Mouse (Mus musculus) liver, embryonic 13.5 days (tissue): ENCODE data around the gene Mob3b. TPM values are rescaled to one million over a fixed set of nuclear protein-coding genes. Genes with fewer than 3 reads are reported as not detected.
A peak's percentile ranks its signal among the peaks of the same experiment; 100 is the strongest.

ENCODE experiments used
- ATAC-seq: fragments of 200-750 bp; cut with Nextera tagmentation; 2 replicates; pipeline ENCODE4 v1.8.0; 2017; ENCODE audit warnings: low read depth, mild to moderate bottlenecking, moderate number of reproducible peaks, moderate library complexity
- DNase-seq: peaks from one replicate; pipeline ENCODE4 v3.0.0; 2022
- H3K27ac ChIP-seq: fragments of 300-500 bp; sonication (generic); 2 replicates; pipeline ENCODE4 v1.5.1; 2015; ENCODE audit warnings: moderate library complexity, mild to moderate bottlenecking, inconsistent platforms
- H3K27me3 ChIP-seq: fragments of 300-500 bp; sonication (generic); 2 replicates; pipeline ENCODE4 v1.6.1; 2015; ENCODE audit warnings: mild to moderate bottlenecking, inconsistent platforms
- H3K36me3 ChIP-seq: fragments of 300-500 bp; sonication (generic); 2 replicates; pipeline ENCODE4 v1.6.1; 2015; ENCODE audit warnings: mild to moderate bottlenecking, inconsistent platforms
- H3K4me1 ChIP-seq: fragments of 300-500 bp; sonication (generic); replicated peaks from 2 replicates; pipeline ENCODE4 v1.6.1; 2015; ENCODE audit warnings: inconsistent platforms
- H3K4me2 ChIP-seq: fragments of 300-500 bp; sonication (generic); 2 replicates; pipeline ENCODE4 v1.6.1; 2015; ENCODE audit warnings: inconsistent platforms, mild to moderate bottlenecking, moderate library complexity
- H3K4me3 ChIP-seq: fragments of 300-500 bp; sonication (generic); replicated peaks from 2 replicates; pipeline ENCODE4 v1.5.1; 2015; ENCODE audit warnings: mild to moderate bottlenecking, inconsistent platforms
- H3K9ac ChIP-seq: fragments of 300-500 bp; sonication (generic); 2 replicates; pipeline ENCODE4 v1.6.1; 2015; ENCODE audit warnings: mild to moderate bottlenecking, inconsistent platforms
- H3K9me3 ChIP-seq: fragments of 300-500 bp; sonication (generic); replicated peaks from 2 replicates; pipeline ENCODE4 v1.6.1; 2016; ENCODE audit warnings: inconsistent platforms
- WGBS: fragments of 180-500 bp; shearing (Covaris S2); methylation state at CpG from one replicate; pipeline ENCODE4 v1.1.7; 2015; ENCODE audit not compliant: insufficient replicate concordance; 5-methylcytosine and 5-hydroxymethylcytosine counted together
- polyA plus RNA-seq: library from polyadenylated mRNA; unstranded; fragments of >200 nt; fragmentation: Nextera tagmentation; extraction: Ambion mirVana; gene quantifications from 2 replicates; pipeline ENCODE4 v1.2.1, GENCODE M21; 2015

Mob3b gene
- polyA plus RNA-seq, 1 experiment from 2014 or later, result 4.2 TPM

DNA sequence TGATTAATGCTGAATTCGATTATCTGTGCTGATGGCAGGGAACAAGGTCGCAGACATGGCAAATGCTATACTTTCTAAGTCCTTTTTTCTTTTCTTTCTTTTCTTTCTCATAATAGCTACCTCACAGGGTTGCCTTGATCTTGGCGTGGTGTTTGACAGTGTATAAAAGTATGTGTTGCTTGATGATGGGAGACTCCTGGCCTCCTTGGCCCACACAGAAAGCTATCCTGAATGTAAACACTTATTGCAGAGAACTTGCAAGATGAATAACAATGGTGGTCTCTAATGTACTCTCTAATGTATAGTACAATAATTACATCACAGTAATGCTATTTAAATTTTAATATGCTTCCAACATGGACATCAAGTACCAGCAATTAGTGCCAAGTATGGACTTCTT, 96.9 kb downstream of the Mob3b start:
- WGBS, result 66% methylated on average over 3 of the region's 3 CpGs
- no peak for DNase-seq
- Histone ChIP-seq H3K27me3 (no peaks in the 10 kb centered on the region), H3K9ac (no peak overlapping the region), H3K4me2 (no peak overlapping the region), H3K9me3 (no peaks in the 10 kb centered on the region), H3K4me3 (no peak overlapping the region), H3K4me1 (no peaks in the 10 kb centered on the region), H3K36me3 (no peaks in the 10 kb centered on the region), H3K27ac (no peak overlapping the region)
- ATAC-seq, result no peak

DNA sequence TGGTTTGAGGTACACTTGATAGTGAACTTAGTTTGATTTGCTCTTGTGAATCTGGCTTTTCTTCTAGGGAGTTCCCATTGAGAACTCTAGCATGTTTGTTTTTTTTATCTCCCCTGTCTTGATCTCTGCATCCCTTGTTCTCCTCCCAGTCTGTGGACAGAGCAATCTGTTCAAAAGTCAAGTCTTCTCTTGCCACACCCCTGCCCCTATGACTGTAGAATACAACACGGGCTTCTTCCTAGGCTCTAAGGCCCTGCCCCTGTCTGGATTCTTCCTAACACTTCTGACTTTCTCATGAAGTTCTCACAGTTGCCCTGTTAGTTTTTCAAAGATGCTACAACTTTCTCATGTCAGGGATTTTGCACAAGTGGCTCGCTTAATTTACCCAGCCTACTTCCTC, 102.9 kb downstream of the Mob3b start:
- no peak for DNase-seq
- Histone ChIP-seq H3K9me3 (no peaks in the 10 kb centered on the region), H3K4me2 (no peak overlapping the region), H3K9ac (no peak overlapping the region), H3K27ac (no peak overlapping the region), H3K4me3 (no peak overlapping the region), H3K36me3 (no peaks in the 10 kb centered on the region), H3K4me1 (peaks cover 10% of the 10 kb centered on the region), H3K27me3 (no peaks in the 10 kb centered on the region)
- ATAC-seq, result no peak
- 60% methylated on average over 2 of the region's 2 CpGs for WGBS

DNA sequence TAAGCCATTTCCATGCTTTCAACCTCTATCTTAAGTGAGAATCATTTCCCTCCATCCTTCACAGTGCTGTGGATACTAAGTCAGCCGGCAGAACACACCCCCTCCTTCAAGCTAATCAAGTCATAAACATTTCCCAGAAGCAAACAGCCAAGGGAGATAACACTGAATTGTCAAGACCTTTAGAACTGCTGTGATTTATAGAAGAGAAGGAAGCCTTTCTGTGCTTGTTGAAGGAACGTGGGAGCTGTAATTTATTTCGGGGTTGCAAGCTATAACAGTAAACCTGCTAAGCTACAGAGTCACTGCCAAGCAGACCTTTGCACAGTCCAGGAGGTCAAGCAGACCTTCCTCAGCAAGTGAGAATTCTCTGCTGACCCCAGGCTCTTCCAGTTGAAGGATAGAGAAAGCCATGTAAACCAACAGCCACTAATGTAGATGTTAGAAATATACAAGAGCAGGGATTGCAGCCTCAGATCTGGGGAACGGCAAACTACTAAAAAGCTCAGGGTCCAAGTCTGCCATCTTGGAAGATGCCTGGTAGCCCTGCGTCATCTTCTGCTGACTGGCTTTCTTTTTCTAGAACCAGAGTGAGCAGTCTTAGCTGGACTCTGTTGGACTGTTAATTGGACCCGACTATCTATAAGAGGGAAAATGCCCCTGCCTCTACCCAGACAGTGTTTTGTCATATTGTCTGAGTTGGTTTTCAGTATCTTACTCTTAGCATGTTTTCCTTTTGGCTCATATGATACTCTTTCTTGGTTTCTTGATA, 104.9 kb downstream of the Mob3b start:
- H3K4me2 ChIP-seq, result no peak overlapping the region
- H3K9me3 ChIP-seq, result no peaks in the 10 kb centered on the region
- DNase-seq, result no peak
- H3K27me3 ChIP-seq, result no peaks in the 10 kb centered on the region
- H3K27ac ChIP-seq, result no peak overlapping the region
- no peak overlapping the region for H3K9ac ChIP-seq
- peaks cover 10% of the 10 kb centered on the region for H3K4me1 ChIP-seq
- no peak for ATAC-seq
- no peak overlapping the region for H3K4me3 ChIP-seq
- H3K36me3 ChIP-seq, result no peaks in the 10 kb centered on the region
- 51% methylated on average over 6 of the region's 6 CpGs for WGBS

DNA sequence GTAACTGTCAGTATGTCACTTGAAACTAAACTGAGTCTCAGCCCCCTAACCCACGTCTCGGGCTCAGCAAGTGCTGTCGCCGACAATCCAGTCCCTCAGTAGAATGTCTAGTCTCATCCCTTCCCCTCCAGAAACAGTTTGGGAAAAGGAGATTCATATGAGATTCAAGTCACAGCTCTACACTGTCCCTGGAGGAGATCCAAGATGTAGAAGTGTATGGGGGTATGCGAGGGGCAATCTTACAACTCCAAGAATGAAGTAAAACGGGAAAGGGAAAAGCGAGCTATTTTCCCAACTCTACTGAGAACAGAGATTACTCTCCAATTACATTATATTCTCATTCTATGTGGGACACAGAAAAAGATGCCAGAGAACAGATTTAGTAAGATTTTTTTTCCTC, 106.1 kb downstream of the Mob3b start:
- WGBS, result 60% methylated on average over 7 of the region's 7 CpGs

DNA sequence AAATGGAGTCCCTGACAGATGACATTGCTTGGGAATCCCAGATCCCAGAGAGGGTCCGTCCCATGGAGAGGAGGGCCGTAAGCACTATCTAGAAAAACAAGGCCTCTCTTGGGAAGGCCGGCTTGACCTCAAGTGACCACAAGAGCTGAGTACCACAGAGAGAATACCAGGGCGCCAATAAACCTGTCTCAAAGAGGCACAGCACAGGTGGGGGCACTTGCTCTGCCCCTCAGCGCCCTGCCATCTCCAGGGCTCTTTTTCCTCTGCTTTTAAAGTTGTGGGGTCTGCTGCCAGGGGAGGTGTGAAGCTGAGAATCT, 107.6 kb downstream of the Mob3b start:
- no peak overlapping the region for H3K9ac ChIP-seq
- H3K27me3 ChIP-seq, result no peaks in the 10 kb centered on the region
- no peak for ATAC-seq
- no peaks in the 10 kb centered on the region for H3K36me3 ChIP-seq
- WGBS, result 62% methylated on average over 5 of the region's 5 CpGs
- no peak for DNase-seq
- no peak overlapping the region for H3K4me3 ChIP-seq
- H3K9me3 ChIP-seq, result no peaks in the 10 kb centered on the region
- H3K4me1 ChIP-seq, result peaks cover 10% of the 10 kb centered on the region
- no peak overlapping the region for H3K4me2 ChIP-seq
- no peak overlapping the region for H3K27ac ChIP-seq

More for the DNA sequence above, 106.1 kb downstream of the Mob3b start:
- DNase-seq (no peak), ATAC-seq (no peak)
- H3K4me3 ChIP-seq, result no peak overlapping the region
- no peaks in the 10 kb centered on the region for H3K27me3 ChIP-seq
- no peak overlapping the region for H3K4me2 ChIP-seq
- H3K9me3 ChIP-seq, result no peaks in the 10 kb centered on the region
- no peak overlapping the region for H3K9ac ChIP-seq
- H3K36me3 ChIP-seq, result no peaks in the 10 kb centered on the region
- no peak overlapping the region for H3K27ac ChIP-seq
- H3K4me1 ChIP-seq, result peaks cover 10% of the 10 kb centered on the region

DNA sequence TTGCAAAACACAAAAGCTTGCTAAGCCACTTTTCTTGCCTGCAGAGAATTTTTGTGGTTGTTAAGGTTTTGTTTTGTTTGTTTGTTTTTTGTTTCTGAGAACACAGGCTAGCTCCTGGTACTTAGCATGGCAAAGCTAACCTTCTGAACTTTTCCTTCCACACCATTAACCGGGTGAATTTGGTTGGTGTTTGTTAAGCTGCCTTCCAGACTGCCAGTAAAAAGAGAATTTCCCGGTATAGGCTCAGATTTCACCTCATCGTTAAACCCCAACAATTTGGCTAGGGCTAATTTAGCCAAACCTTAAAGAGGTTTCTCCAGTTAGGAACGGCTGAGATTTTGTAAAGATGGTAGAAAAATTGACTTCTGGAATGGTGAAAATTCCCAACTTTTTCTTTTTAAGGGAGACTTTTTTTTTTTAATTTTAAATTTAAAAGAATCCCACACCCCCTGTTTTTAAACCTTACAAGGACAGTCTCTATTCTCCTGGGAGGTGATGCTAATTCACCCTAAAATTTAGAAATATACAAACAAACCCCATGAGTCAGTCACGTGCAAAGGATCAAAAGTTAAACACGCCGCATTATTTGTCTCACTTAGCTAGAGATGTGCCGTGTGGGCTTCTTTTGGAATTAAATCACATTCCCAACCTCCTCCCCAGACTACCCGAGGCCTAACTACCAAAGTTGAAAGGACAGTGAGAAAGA, 108.1 kb downstream of the Mob3b start:
- H3K4me1 ChIP-seq, result peaks cover 10% of the 10 kb centered on the region
- no peak for ATAC-seq
- DNase-seq, result no peak
- no peaks in the 10 kb centered on the region for H3K9me3 ChIP-seq
- H3K27ac ChIP-seq, result no peak overlapping the region
- 71% methylated on average over 9 of the region's 9 CpGs for WGBS
- H3K4me2 ChIP-seq, result no peak overlapping the region
- no peaks in the 10 kb centered on the region for H3K36me3 ChIP-seq
- H3K27me3 ChIP-seq, result no peaks in the 10 kb centered on the region
- no peak overlapping the region for H3K9ac ChIP-seq
- no peak overlapping the region for H3K4me3 ChIP-seq

- no peak for ATAC-seq
- no peak for DNase-seq
- WGBS, result 71% methylated on average over 5 of the region's 5 CpGs
- Histone ChIP-seq H3K4me1 (no peaks in the 10 kb centered on the region), H3K4me3 (no peak overlapping the region), H3K9ac (no peak overlapping the region), H3K36me3 (no peaks in the 10 kb centered on the region), H3K27ac (no peak overlapping the region), H3K27me3 (no peaks in the 10 kb centered on the region), H3K9me3 (no peaks in the 10 kb centered on the region), H3K4me2 (no peak overlapping the region)
Observed at GRCm38 (mm10) chr4:35040896-35041295, 116.4 kb downstream of the Mob3b start.

DNA sequence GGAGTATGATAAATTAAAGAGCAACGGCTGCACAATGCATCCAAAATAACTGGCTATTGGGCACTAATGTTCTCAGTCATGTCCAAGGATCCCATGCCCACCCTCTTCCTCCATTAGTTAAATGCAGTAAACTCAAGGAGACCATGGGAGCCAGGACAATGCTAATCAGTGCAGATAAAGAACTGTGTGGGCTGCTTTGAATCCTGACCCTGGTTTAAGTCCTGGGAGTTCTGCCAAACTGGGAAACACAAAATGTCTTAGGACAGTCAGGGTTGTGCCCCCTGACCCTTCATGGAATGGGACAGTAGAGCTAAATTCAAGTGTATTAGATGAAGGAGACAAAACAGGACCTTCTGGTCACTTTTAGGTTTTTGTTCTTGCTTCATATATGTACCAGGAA, 117.0 kb downstream of the Mob3b start:
- Histone ChIP-seq H3K27ac (no peak overlapping the region), H3K36me3 (no peaks in the 10 kb centered on the region), H3K4me3 (no peak overlapping the region), H3K4me2 (no peak overlapping the region), H3K9ac (no peak overlapping the region), H3K4me1 (no peaks in the 10 kb centered on the region), H3K27me3 (no peaks in the 10 kb centered on the region), H3K9me3 (no peaks in the 10 kb centered on the region)
- WGBS, result 61% methylated on average over 1 of the region's 1 CpGs
- DNase-seq (no peak), ATAC-seq (no peak)

DNA sequence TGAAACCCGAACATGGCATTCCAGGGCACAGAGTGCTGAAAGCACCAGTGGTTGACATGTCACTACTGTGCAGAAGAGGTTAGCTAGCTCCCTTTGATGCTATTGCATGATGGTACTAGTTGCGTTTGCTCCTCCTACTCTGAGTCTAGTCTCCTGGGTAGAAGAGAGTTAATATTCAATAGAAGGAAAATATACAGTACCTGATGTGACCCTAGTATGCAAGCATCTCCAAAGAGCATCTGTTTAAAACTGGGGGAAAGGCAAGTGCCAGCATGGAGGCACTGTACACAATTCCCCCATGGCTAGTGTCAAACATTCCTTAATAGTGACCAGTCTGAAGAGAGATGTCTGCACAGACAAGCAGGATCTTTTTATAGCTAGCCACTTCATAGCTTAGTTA, 119.5 kb downstream of the Mob3b start:
- WGBS, result 61% methylated on average over 2 of the region's 2 CpGs

DNA sequence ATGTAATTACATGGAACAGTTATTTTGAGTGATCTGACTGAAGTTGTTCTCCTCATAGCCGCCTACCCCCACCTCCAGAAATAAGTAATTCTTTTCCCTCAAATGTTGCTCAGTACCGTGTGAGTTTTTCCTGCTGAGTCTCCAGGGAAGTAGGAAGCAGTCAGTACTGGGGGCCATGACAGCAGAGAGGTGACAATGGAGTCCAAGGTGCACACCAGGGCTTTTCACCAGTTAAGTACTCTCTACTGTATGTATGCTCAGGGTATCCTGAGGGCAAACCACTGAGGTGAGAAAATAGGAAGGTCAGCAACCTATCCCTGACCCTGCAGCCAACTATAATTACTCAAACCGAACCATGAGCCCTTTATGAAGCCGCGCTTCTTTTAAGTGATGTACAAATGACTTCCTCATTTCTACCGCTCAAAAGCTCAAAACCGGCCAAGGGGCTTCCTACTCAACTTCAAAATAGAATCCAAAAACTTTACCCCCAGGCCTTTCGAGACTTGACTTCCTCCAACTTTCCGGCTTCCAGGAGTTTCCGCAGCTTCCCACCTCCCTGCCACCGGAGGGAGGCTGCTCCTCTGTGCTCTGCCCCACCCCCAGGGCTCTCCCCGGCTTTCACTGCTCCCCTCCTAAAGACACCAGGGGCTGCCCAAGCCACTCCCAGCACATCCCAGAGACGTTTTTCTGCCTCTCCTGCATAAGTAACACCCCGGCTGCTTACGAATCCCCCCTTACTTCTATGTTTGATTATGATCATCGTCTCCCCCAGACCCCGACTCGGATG, 122.6 kb downstream of the Mob3b start:
- 0 out of 2 replicates have a peak, but pooled peaks have one; percentile 15 for ATAC-seq
- 19% methylated on average over 18 of the region's 18 CpGs for WGBS
- peak overlapping the region; percentile 26 for H3K4me2 ChIP-seq
- H3K4me1 ChIP-seq, result peaks cover 11% of the 10 kb centered on the region; the same call in 1 of the 2 replicates
- H3K9me3 ChIP-seq, result no peaks in the 10 kb centered on the region
- H3K27ac ChIP-seq, result no peak overlapping the region
- H3K27me3 ChIP-seq, result no peaks in the 10 kb centered on the region
- H3K36me3 ChIP-seq, result no peaks in the 10 kb centered on the region
- no peak for DNase-seq
- H3K4me3 ChIP-seq, result no peak overlapping the region
- H3K9ac ChIP-seq, result no peak overlapping the region

More for the DNA sequence above, 119.5 kb downstream of the Mob3b start:
- H3K4me2 ChIP-seq, result no peak overlapping the region
- H3K27ac ChIP-seq, result no peak overlapping the region
- H3K4me1 ChIP-seq, result peaks cover 8% of the 10 kb centered on the region; the same call in 1 of the 2 replicates
- ATAC-seq (0 out of 2 replicates have a peak, but pooled peaks have one; percentile 23), DNase-seq (no peak)
- H3K9ac ChIP-seq, result no peak overlapping the region
- H3K36me3 ChIP-seq, result no peaks in the 10 kb centered on the region
- no peak overlapping the region for H3K4me3 ChIP-seq
- no peaks in the 10 kb centered on the region for H3K27me3 ChIP-seq
- H3K9me3 ChIP-seq, result no peaks in the 10 kb centered on the region

- no peak overlapping the region for H3K9ac ChIP-seq
- H3K4me3 ChIP-seq, result no peak overlapping the region
- ATAC-seq (peak; percentile 12; the same call in 1 of the 2 replicates), DNase-seq (no peak)
- H3K4me1 ChIP-seq, result peaks cover 11% of the 10 kb centered on the region; the same call in 1 of the 2 replicates
- H3K4me2 ChIP-seq, result no peak overlapping the region
- H3K36me3 ChIP-seq, result no peaks in the 10 kb centered on the region
- no peak overlapping the region for H3K27ac ChIP-seq
- no peaks in the 10 kb centered on the region for H3K9me3 ChIP-seq
- WGBS, result 59% methylated on average over 3 of the region's 3 CpGs
- H3K27me3 ChIP-seq, result no peaks in the 10 kb centered on the region
Observed at GRCm38 (mm10) chr4:35032758-35033157, 124.5 kb downstream of the Mob3b start.
